Mouse (Mus musculus) limb, embryonic 12.5 days (tissue): Measurements from ENCODE around the gene Dlx1. TPM values are rescaled to one million over a fixed set of nuclear protein-coding genes. Genes with fewer than 3 reads are reported as not detected.

ENCODE experiments used
- ATAC-seq: fragments of 200-750 bp; cut with Nextera tagmentation; 2 replicates; pipeline ENCODE4 v1.8.0; 2017; ENCODE audit warnings: low read depth, moderate TSS enrichment; ENCODE audit not compliant: insufficient number of reproducible peaks, insufficient read depth, low FRiP score, low TSS enrichment
- H3K27ac ChIP-seq: fragments of 300-500 bp; sonication (generic); 2 replicates; pipeline ENCODE4 v1.5.1; 2016; ENCODE audit warnings: mild to moderate bottlenecking, moderate library complexity
- H3K27me3 ChIP-seq: fragments of 300-500 bp; sonication (generic); 2 replicates; pipeline ENCODE4 v1.6.1; 2016; ENCODE audit warnings: mild to moderate bottlenecking, moderate library complexity
- H3K36me3 ChIP-seq: fragments of 300-500 bp; sonication (generic); 2 replicates; pipeline ENCODE4 v1.6.1; 2016; ENCODE audit warnings: mild to moderate bottlenecking, moderate library complexity
- H3K4me1 ChIP-seq: fragments of 300-500 bp; sonication (generic); replicated peaks from 2 replicates; pipeline ENCODE4 v1.6.1; 2016
- H3K4me2 ChIP-seq: fragments of 300-500 bp; sonication (generic); 2 replicates; pipeline ENCODE4 v1.6.1; 2016; ENCODE audit warnings: mild to moderate bottlenecking, moderate library complexity
- H3K4me3 ChIP-seq: fragments of 300-500 bp; sonication (generic); replicated peaks from 2 replicates; pipeline ENCODE4 v1.5.1; 2016; ENCODE audit warnings: mild to moderate bottlenecking
- H3K9ac ChIP-seq: fragments of 300-500 bp; sonication (generic); replicated peaks from 2 replicates; pipeline ENCODE4 v1.6.1; 2016; ENCODE audit warnings: mild to moderate bottlenecking, moderate library complexity
- H3K9me3 ChIP-seq: fragments of 300-500 bp; sonication (generic); 2 replicates; pipeline ENCODE4 v1.6.1; 2016; ENCODE audit warnings: mild to moderate bottlenecking, moderate library complexity
- WGBS: fragments of 180-500 bp; shearing (Covaris S2); methylation state at CpG from one replicate; pipeline ENCODE4 v1.1.7; 2016; 5-methylcytosine and 5-hydroxymethylcytosine counted together
- polyA plus RNA-seq: library from polyadenylated mRNA; unstranded; fragments of >200 nt; fragmentation: Nextera tagmentation; extraction: Ambion mirVana; gene quantifications from 2 replicates; pipeline ENCODE4 v1.2.1, GENCODE M21; 2016

The Dlx1 gene
- polyA plus RNA-seq, 1 experiment from 2014 or later: 6.3 TPM

- 59% methylated on average over 9 of the region's 9 CpGs for WGBS
- Histone ChIP-seq H3K4me3 (no peak overlapping the region), H3K27me3 (no peaks in the 10 kb centered on the region), H3K27ac (no peak overlapping the region), H3K36me3 (no peaks in the 10 kb centered on the region), H3K4me1 (peaks cover 6% of the 10 kb centered on the region), H3K9ac (no peak overlapping the region), H3K9me3 (no peaks in the 10 kb centered on the region), H3K4me2 (no peak overlapping the region)
- ATAC-seq: no peak
These were observed 23.1 kb upstream of the Dlx1 start for GRCm38 (mm10) chr2:71504852-71505251.

- no peak overlapping the region for H3K27ac ChIP-seq
- 0 out of 2 replicates have a peak, but pooled peaks cover 2% of the 10 kb centered on the region for H3K4me1 ChIP-seq
- H3K9ac ChIP-seq: no peak overlapping the region
- H3K4me2 ChIP-seq: no peak overlapping the region
- no peak overlapping the region for H3K4me3 ChIP-seq
- 74% methylated on average over 7 of the region's 7 CpGs for WGBS
- H3K27me3 ChIP-seq: no peaks in the 10 kb centered on the region
- no peak for ATAC-seq
- 0 out of 2 replicates have a peak, but pooled peaks cover 3% of the 10 kb centered on the region for H3K36me3 ChIP-seq
- H3K9me3 ChIP-seq: no peaks in the 10 kb centered on the region
These were observed 16.7 kb upstream of the Dlx1 start for GRCm38 (mm10) chr2:71511209-71511608.

- ATAC-seq: no peak
- H3K9me3 ChIP-seq: no peaks in the 10 kb centered on the region
- WGBS: 82% methylated on average over 9 of the region's 9 CpGs
- 0 out of 2 replicates have a peak, but pooled peaks cover 3% of the 10 kb centered on the region for H3K36me3 ChIP-seq
- no peaks in the 10 kb centered on the region for H3K4me1 ChIP-seq
- no peaks in the 10 kb centered on the region for H3K27me3 ChIP-seq
- H3K9ac ChIP-seq: no peak overlapping the region
- H3K27ac ChIP-seq: no peak overlapping the region
- no peak overlapping the region for H3K4me3 ChIP-seq
- no peak overlapping the region for H3K4me2 ChIP-seq
These were observed 15.6 kb upstream of the Dlx1 start for GRCm38 (mm10) chr2:71512326-71512725.

GRCm38 (mm10) chr2:71516995-71517394 is 10.9 kb upstream of the Dlx1 start:
- H3K9me3 ChIP-seq: no peaks in the 10 kb centered on the region
- 45% methylated on average over 4 of the region's 4 CpGs for WGBS
- H3K9ac ChIP-seq: no peak overlapping the region
- H3K4me1 ChIP-seq: no peaks in the 10 kb centered on the region
- no peak overlapping the region for H3K27ac ChIP-seq
- H3K27me3 ChIP-seq: peaks cover 11% of the 10 kb centered on the region
- no peaks in the 10 kb centered on the region for H3K36me3 ChIP-seq
- H3K4me2 ChIP-seq: no peak overlapping the region
- H3K4me3 ChIP-seq: no peak overlapping the region
- ATAC-seq: no peak

- WGBS: 67% methylated on average over 8 of the region's 8 CpGs
These were observed 10.3 kb upstream of the Dlx1 start for GRCm38 (mm10) chr2:71517466-71518099.

GRCm38 (mm10) chr2:71522871-71523270 is 5.0 kb upstream of the Dlx1 start:
- H3K27me3 ChIP-seq: peaks cover 63% of the 10 kb centered on the region
- no peaks in the 10 kb centered on the region for H3K4me1 ChIP-seq
- H3K4me3 ChIP-seq: no peak overlapping the region
- no peaks in the 10 kb centered on the region for H3K9me3 ChIP-seq
- no peak for ATAC-seq
- H3K27ac ChIP-seq: no peak overlapping the region
- 71% methylated on average over 4 of the region's 4 CpGs for WGBS
- no peak overlapping the region for H3K9ac ChIP-seq
- no peaks in the 10 kb centered on the region for H3K36me3 ChIP-seq
- no peak overlapping the region for H3K4me2 ChIP-seq

More at GRCm38 (mm10) chr2:71517466-71518099, 10.3 kb upstream of the Dlx1 start:
- H3K27ac ChIP-seq: no peak overlapping the region
- H3K27me3 ChIP-seq: peaks cover 13% of the 10 kb centered on the region
- no peak overlapping the region for H3K9ac ChIP-seq
- H3K4me3 ChIP-seq: no peak overlapping the region
- no peaks in the 10 kb centered on the region for H3K4me1 ChIP-seq
- H3K4me2 ChIP-seq: no peak overlapping the region
- no peaks in the 10 kb centered on the region for H3K9me3 ChIP-seq
- H3K36me3 ChIP-seq: no peaks in the 10 kb centered on the region
- no peak for ATAC-seq

- no peaks in the 10 kb centered on the region for H3K9me3 ChIP-seq
- H3K36me3 ChIP-seq: no peaks in the 10 kb centered on the region
- H3K4me3 ChIP-seq: no peak overlapping the region
- H3K27me3 ChIP-seq: peaks cover 69% of the 10 kb centered on the region
- peaks cover 2% of the 10 kb centered on the region for H3K4me1 ChIP-seq
- 46% methylated on average over 4 of the region's 4 CpGs for WGBS
- no peak overlapping the region for H3K27ac ChIP-seq
- no peak for ATAC-seq
- H3K9ac ChIP-seq: no peak overlapping the region
- H3K4me2 ChIP-seq: no peak overlapping the region
These were observed 4.5 kb upstream of the Dlx1 start for GRCm38 (mm10) chr2:71523431-71523830.

- H3K9ac ChIP-seq: no peak overlapping the region
- H3K4me2 ChIP-seq: no peak overlapping the region
- WGBS: 33% methylated on average over 13 of the region's 13 CpGs
- H3K27me3 ChIP-seq: peaks cover 82% of the 10 kb centered on the region
- H3K36me3 ChIP-seq: no peaks in the 10 kb centered on the region
- no peak overlapping the region for H3K4me3 ChIP-seq
- no peaks in the 10 kb centered on the region for H3K9me3 ChIP-seq
- H3K4me1 ChIP-seq: peaks cover 13% of the 10 kb centered on the region
- no peak overlapping the region for H3K27ac ChIP-seq
- ATAC-seq: no peak
These were observed 3.1 kb upstream of the Dlx1 start for GRCm38 (mm10) chr2:71524763-71525162.

GRCm38 (mm10) chr2:71526595-71527322 is 1.2 kb upstream of the Dlx1 start:
- no peak for ATAC-seq
- no peak overlapping the region for H3K27ac ChIP-seq
- H3K9me3 ChIP-seq: no peaks in the 10 kb centered on the region
- no peaks in the 10 kb centered on the region for H3K36me3 ChIP-seq
- peaks cover 26% of the 10 kb centered on the region for H3K4me1 ChIP-seq
- WGBS: 3% methylated on average over 10 of the region's 10 CpGs
- H3K9ac ChIP-seq: no peak overlapping the region
- H3K4me2 ChIP-seq: no peak overlapping the region
- no peak overlapping the region for H3K4me3 ChIP-seq
- peaks cover 92% of the 10 kb centered on the region for H3K27me3 ChIP-seq

GRCm38 (mm10) chr2:71527323-71528013 is 445 bp upstream of the Dlx1 start:
- H3K36me3 ChIP-seq: no peaks in the 10 kb centered on the region
- peaks cover 97% of the 10 kb centered on the region for H3K27me3 ChIP-seq
- 2% methylated on average over 24 of the region's 24 CpGs for WGBS
- 0 out of 2 replicates have a peak overlapping the region, but pooled peaks have one; percentile 4 for H3K4me3 ChIP-seq
- no peaks in the 10 kb centered on the region for H3K9me3 ChIP-seq
- no peak overlapping the region for H3K4me2 ChIP-seq
- H3K4me1 ChIP-seq: peaks cover 27% of the 10 kb centered on the region
- no peak overlapping the region for H3K27ac ChIP-seq
- ATAC-seq: no peak
- no peak overlapping the region for H3K9ac ChIP-seq
